Mouse (Mus musculus): ENCODE measurements around the gene Peak1.
A peak's percentile ranks its signal among the peaks of the same experiment; 100 is the strongest.

Gene Peak1

DNA sequence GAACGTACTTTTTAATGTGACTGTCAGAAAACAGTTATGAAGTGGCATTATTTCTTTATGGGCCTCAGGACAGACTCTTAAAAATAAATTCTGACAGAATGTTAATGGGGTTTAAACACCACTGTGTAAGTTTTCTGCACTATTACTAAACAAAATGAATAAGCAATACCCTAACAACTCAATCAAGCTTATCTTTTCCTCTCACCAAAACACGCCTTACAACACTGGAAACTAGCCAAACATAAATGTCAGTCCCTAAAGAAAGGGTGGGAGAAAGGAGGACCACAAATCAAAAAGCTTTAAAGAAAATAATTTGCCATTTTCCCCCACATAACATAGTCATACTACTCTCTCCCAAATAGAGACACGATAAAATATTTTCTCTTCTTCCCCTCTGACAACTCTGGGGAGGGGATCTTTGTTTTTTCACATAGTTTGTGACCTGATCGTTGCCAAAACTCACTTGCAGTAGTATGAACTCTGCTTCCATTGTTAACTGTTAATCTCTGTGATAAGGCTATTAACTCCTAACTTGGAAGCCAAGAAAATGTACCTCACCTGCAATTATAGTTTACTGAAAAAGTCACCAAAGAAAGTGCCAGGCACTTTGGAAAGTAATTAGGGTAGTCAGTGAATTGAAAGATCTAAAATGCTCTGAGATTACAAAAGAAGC, 1.8 kb downstream of the Peak1 start:
- no peak for DNase-seq (ENCODE audit: low spot score)

- no peak for DNase-seq (ENCODE audit: low spot score)
Observed at GRCm38 (mm10) chr9:56415393-56415792, 2.5 kb downstream of the Peak1 start.

GRCm38 (mm10) chr9:56414322-56414721, 3.5 kb downstream of the Peak1 start:
- DNase-seq (ENCODE audit: low spot score) = no peak

DNA sequence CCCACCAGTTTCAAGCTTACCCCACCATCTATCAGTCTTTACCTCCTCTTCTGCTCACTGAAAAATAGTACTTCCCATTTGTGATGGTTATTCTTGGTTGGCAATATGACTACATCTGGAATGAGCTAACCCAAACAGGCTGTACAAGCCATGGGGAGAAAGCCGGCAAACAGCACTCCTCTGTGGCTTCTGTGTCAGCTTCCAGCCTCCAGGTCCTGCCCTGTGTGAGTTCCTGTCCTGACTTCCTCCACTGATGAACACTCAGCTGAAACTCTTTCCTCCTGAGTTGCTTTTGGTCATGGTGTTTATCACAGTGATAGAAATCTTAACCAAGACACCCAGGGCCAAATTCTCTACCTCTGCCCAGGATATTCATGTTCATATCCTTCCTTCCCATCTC, 5.2 kb downstream of the Peak1 start:
- no peak for DNase-seq (ENCODE audit: low spot score)

DNA sequence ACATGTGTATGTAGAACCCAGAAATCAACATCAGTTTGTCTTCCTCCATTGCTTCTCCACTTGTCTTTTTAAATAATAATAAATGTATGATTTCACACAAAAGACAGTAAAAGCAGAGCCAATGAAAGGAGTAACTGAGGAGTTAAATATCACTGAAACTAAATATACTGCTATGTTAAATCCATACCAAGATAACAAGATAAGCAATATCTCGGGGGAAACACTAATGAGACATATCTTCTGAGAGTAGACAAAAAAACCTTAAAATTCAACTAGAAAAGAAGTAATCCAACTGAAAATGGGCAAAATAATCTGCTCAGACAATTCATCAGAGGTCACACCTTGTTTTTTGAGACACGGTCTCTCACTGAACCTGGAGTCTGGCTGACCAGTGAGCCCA, 7.9 kb downstream of the Peak1 start:
- no peak for DNase-seq (ENCODE audit: low spot score)

DNA sequence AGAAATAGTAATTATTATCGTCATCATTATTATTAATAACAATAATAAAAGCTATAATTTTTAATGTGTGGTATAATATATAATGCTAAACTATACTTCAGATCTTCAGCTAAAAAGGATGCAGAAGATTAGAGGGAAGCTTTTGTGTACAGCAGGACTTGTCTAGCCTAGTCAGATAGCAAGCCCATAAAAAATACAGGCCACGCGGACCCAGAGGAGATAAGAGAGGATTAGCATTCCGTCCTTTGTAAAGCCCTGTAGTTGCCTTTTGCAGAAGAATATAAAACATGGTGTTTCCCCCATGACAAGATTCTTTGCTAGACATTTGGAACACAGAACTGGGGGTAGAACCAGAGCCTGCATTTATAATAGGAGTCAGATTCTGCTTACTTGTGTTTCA, 13.2 kb downstream of the Peak1 start:
- DNase-seq (ENCODE audit: low spot score) = no peak

DNA sequence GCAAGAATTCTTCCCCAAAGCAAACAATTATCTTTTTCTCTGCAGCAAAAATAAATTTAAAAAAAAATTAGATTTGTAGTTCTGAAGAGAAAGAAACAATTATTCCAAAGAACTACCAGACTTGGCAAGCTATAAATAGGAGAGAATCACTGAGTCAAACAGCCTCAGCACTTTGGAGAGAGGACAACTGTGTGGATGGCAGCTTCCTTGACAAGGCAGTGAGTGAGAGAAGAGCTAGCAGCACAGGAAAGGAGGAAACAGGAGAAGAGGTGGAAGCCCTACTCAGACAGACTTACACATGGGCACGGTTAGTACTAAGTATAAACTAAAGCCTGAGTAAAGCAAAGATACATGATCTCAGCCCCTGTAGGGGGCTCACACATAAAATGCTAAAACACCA, 21.6 kb downstream of the Peak1 start:
- DNase-seq (ENCODE audit: low spot score) = no peak

DNA sequence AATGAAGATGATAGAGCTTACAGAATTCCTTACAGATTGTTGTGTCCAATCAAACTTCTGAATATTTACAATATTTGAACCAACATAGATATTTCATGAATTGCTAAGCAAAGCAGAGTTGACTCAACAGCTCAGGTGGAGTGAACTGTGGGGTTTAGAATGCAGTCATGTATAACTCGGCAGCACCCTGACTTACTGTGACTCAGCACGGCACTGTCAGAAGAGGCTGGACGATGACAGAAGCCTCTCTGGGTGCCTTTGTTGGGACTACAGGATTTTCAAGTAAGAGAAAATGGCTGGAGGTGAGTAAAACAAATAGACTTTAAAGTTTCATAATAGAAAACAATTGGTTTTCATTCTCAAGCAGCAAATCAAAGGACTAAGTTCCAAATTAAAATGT, 25.0 kb downstream of the Peak1 start:
- no peak for DNase-seq (ENCODE audit: low spot score)

DNA sequence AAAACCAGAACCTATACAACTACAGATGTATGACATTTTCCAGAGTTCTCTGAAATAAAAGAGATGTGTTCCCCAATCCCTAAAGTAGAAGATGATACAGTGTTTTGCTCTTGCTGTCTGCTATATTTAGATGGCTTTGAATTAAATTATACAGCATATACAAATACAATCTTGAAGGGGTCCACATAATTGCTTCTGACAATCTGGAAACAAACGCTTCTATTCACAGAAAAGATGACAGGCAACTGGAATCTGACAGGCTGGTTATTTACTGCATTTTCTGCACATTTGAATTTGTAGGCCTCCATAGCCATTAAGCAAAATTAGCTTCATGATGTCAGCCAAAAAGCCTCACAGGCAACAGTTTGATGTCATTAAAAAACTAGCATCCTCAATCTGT, 35.1 kb downstream of the Peak1 start:
- peak; percentile 66 for DNase-seq (ENCODE audit: low spot score)

DNA sequence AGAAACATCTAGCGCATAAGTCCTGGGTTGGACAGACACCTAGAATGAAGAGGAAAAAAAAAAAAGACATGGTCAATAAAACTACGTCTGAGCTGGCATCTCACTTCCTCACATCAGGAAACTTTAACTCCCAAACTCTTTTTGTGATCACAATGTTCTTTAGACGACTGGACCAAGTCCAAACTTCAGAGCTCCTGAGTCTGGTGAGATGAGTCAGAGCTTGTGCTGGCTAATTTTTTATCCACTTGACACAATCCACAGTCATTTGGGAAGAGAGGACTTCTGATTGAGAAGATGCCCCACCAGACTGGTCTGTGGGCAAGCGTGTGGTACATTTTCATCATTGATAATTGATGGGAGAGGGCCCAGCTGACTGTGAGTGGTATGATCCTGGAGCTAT, 43.5 kb downstream of the Peak1 start:
- DNase-seq (ENCODE audit: low spot score) = peak; percentile 65

DNA sequence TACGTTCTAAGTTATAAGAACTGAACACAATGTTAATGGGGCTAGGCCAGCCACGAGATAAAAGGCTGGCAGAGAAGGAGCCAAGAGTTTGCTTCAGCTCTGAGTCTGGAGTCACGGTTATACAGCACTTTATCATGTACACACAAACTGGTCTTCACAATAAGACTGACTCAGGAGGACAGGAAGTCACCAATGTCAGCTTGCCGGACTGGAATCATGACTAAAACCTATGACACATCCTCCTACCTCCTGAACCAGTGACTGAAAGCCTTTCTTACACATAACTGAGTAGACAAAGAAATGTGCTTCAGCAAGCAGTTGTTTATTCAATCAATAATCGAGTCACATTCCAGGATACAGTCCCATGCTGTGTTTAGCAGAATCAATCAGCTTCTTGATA, 47.2 kb downstream of the Peak1 start:
- no peak for DNase-seq (ENCODE audit: low spot score)

DNA sequence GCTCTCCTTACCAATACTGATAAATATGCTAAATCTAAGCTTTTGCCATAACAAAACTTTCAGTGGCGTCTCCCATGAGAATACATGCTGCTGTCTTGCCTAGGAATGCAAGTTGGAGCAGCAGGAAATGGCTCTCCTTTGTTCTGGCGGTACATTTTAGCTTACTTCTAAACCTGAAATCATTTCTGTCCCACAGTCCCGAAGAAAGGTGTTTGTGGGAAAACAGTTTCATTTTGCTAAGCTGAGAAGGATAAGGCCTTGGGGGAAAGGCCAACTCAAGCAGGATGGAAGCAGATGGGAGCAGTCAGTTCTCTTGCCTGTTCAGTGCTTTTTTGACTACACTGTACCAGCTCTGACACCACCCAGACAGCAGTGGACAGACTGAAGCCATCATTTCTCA, 49.1 kb downstream of the Peak1 start:
- no peak for DNase-seq (ENCODE audit: low spot score)

- DNase-seq (ENCODE audit: low spot score) = no peak
Observed at GRCm38 (mm10) chr9:56363306-56363705, 54.6 kb downstream of the Peak1 start.

GRCm38 (mm10) chr9:56359261-56359660, 58.6 kb downstream of the Peak1 start:
- DNase-seq (ENCODE audit: low spot score) = no peak

GRCm38 (mm10) chr9:56355186-56355585, 62.7 kb downstream of the Peak1 start:
- no peak for DNase-seq (ENCODE audit: low spot score)

GRCm38 (mm10) chr9:56346321-56346720, 71.5 kb downstream of the Peak1 start:
- no peak for DNase-seq (ENCODE audit: low spot score)

DNA sequence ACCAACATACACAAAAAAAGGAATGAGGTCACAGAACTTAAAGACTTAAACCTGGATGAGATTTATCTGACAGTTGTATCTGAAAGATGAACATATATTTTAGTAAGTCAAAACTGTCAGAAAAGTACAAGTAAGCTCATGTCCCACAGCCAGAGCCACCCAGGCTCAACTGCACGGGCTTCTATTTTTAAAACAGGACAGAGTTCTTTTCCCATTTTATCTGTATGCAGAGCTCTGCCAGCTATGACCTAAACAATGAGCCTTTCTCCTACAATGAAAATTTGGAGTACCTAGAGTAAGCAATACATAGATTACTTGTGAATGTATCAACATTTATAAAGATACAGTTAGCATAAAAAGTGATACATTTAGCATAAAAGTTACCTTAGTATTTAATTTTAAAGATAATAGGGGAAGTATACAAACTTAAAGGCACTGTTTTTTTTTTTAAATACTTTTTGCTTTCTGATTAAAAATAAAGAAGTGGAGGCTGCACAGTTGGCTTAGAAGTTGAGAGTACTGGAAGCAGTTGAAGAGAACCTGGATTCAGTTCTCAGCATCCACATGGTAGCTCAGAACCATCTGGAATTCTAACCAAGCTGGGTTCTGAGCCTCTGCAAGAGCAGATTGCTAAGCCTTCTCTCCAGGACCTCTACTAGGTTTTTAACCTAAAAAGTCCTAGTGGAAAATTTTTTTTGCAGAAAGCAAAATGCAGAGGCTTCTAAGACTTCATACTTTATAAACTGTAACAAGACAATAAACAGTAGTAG, 78.3 kb downstream of the Peak1 start:
- no peak for DNase-seq (ENCODE audit: low spot score)

DNA sequence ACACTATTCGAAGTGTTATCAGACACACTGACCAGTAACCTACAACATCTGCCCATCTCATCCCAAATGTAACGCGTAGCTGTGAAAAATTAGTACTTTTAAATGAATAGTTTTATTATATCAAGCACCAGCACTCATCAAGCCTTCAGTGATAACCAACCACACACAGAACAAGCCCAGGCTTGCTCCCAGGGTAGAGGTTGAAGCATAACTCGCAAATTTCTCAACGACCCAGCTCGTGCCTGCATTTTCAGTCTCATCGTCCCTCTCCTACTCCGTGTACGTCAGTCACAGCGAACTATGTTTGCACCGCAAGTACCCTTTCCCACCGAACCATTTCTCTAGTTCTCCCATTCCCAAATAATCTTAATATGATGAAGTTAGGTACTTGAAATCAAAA, 83.5 kb downstream of the Peak1 start:
- no peak for DNase-seq (ENCODE audit: low spot score)

DNA sequence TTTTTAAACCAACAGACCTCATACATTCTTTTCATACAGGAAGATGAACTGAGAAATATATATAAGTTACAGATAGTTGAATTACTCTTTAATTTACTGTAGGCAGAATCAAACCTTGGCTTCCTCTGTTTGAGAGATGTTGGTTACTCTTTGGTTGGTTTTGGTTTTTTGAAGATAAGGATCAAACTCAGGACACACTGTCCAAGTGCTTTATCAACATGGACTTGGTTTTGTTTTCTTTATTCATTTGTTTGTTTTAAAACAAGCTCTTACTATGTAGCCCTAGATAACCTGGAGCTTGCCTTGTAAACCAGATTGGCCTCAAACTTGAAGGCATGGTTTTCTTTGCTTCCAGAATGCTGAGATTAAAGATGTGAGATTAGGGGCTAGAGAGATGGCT, 85.1 kb downstream of the Peak1 start:
- DNase-seq (ENCODE audit: low spot score) = no peak

- no peak for DNase-seq (ENCODE audit: low spot score)
Observed at GRCm38 (mm10) chr9:56326511-56327005, 91.3 kb downstream of the Peak1 start.

- DNase-seq (ENCODE audit: low spot score) = no peak
Observed at GRCm38 (mm10) chr9:56325725-56326124, 92.1 kb downstream of the Peak1 start.

DNA sequence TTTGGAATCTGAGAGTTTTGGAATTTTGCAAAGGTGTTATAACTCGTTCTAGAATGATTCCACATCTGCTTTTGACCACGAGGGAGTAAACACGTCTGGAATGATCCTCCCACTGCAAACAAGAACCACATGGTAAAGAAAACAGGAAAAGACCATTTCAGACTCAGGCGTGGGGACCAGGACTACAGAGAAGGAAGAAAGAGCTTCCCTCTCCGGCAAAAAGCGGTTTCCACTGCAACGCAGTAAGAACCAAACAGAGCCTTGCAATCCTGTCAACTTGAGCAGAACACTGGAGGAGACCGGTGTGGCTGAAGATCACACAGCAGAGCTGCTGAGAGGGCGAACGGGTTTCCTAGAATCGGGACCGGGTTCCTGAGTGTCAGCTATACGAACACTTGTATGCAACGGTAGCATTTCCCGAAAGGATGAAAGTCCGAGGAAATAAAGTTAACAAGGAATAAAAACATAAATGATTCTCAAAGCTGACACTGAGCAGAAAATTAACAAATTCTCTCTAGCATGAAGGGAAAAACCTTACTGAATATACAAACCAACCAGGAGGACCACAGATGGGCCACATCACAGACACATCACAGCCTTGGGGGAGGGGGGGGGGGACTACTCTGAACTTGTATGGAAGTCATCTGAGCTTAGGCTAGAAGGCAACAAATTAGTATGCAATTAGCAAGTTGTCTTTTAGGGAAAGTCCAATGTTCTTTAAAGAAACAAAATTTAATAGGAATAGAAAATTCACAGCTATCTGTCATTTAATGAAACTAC, 93.1 kb downstream of the Peak1 start:
- no peak for DNase-seq (ENCODE audit: low spot score)

- DNase-seq (ENCODE audit: low spot score) = no peak
Observed at GRCm38 (mm10) chr9:56321291-56321690, 96.6 kb downstream of the Peak1 start.

All from MN1 (cell line).